Mouse (Mus musculus): ENCODE measurements around the gene Tbc1d5.
"Not testable (repeated sequence)": the region's sequence is repeated elsewhere in the genome, so short reads cannot be mapped to it uniquely, and the experiment has no call there.

GRCm38 (mm10) chr17:50698410-50698809 lies 480.7 kb downstream of the Tbc1d5 start:
- TF ChIP-seq CTCF (conservative IDR thresholded peaks at IDR 0.05; ENCODE audit: low read length); POU5F1 (IDR thresholded peaks at IDR 0.05; ENCODE audit: borderline replicate concordance, low read length): not testable (repeated sequence)

Measured in E14TG2a.4 (cell line).